In genomic region chr8:26706768-26707156, GRCm38 (mm10) we compare ENCODE assay signal across 19 mouse cellular contexts.
"Had no signal": no experiment of that assay in that cellular context is flagged by ENCODE, and none has a peak within 500 bp of the region (broad histone marks: within the 10 kb centered on the region; RNA-seq: fewer than 3 reads in every experiment).

No protein-coding gene starts in this region.

- DNase-seq: kidney, adult 9 months; kidney, postnatal 14 days; kidney, postnatal 4 days; layer of hippocampus, adult 9-11 months; liver; liver, embryonic 13.5 days; lung, adult 2 months; lung, postnatal 14 days; lung, postnatal 4 days; right cerebral cortex, postnatal 25 days; thymus, adult 18-20 months; thymus, postnatal 36 days had no signal

- ATAC-seq: midbrain, embryonic 16.5 days had no signal

- H3K9ac ChIP-seq: limb, embryonic 13.5 days; liver, embryonic 13.5 days; neural tube, embryonic 13.5 days had no signal

- H3K27me3 ChIP-seq: liver, embryonic 13.5 days had no signal

- H3K36me3 ChIP-seq: limb, embryonic 10.5 days; limb, embryonic 13.5 days; liver, embryonic 13.5 days; neural tube, embryonic 13.5 days had no signal

- H3K4me1 ChIP-seq: liver, embryonic 13.5 days had no signal

- H3K27ac ChIP-seq: layer of hippocampus, adult 2 months; limb, embryonic 10.5 days; limb, embryonic 13.5 days; liver, embryonic 13.5 days; neural tube, embryonic 13.5 days had no signal

- H3K4me3 ChIP-seq: layer of hippocampus, adult 2 months; limb, embryonic 10.5 days; limb, embryonic 13.5 days; liver, embryonic 13.5 days; myocyte; neural tube, embryonic 13.5 days had no signal

- H3K4me2 ChIP-seq: limb, embryonic 13.5 days; liver, embryonic 13.5 days; midbrain, embryonic 11.5 days; neural tube, embryonic 13.5 days had no signal

- H3K9me3 ChIP-seq: limb, embryonic 10.5 days; limb, embryonic 13.5 days; liver, embryonic 13.5 days; neural tube, embryonic 13.5 days had no signal
